Mouse (Mus musculus): ENCODE measurements around the gene C87414. TPM values are rescaled to one million over a fixed set of nuclear protein-coding genes. Genes with fewer than 3 reads are reported as not detected.
"Not testable (repeated sequence)": the region's sequence is repeated elsewhere in the genome, so short reads cannot be mapped to it uniquely, and the experiment has no call there.

C87414 gene
- not detected for total RNA-seq (2021)
- long read RNA-seq, experiment 1, result 0 reads
- long read RNA-seq, experiment 2, result 0 reads

DNA sequence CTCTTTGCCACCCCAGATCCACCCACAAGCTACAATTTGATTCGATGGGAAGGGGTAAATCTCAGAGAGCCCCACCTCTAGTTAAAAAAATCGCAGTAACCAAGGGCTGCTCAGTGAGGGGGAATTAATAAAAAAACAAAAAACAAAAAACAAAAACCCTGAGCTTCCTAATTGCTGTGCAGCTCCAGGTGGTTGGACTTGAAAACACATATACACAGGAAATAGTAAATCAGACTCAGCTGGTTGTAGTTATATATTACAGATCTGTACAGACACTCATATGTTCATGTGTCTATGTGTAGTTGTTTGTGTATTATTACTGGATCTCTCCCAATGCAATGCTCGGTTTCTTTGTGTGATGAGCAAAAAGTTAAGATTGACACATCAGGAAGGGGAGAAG lies at the start of gene C87414:
Gene C87414, minus strand, starts transcription at position 101 of the 400 bp plus-strand sequence.
- DNase-seq (ENCODE audit: low spot score), result not testable (repeated sequence)

DNA sequence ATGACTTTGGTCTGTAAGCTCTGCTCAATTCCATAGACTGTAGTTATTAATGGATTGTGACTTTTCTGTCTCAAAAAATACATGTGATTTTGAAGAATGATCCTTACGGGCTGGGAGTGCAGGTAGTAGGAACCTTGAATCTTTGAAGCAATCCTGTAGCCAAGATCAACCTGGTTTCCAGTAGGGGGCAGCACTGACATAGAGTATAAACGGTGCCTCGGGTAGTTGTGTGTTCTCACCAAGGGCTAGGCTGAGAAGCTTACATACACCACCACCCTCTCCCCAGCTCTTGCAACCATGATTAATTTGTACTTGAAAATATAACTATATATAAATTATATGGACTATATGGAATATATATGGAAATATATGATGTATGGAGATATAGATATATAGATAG lies 13.3 kb upstream of the C87414 start:
- DNase-seq (ENCODE audit: low spot score), result not testable (repeated sequence)

Other genes with a start within 250 kb of the C87414 start
- gene Gm16427, start 131.4 kb downstream of the C87414 start, total RNA-seq (2021), result not detected
- not detected for gene Gm7792, start 172.2 kb upstream of the C87414 start, total RNA-seq (2021)

Measured in gastrocnemius, adult 18-20 months (tissue).